Mouse (Mus musculus): Measurements from ENCODE around the gene Bri3.

DNA sequence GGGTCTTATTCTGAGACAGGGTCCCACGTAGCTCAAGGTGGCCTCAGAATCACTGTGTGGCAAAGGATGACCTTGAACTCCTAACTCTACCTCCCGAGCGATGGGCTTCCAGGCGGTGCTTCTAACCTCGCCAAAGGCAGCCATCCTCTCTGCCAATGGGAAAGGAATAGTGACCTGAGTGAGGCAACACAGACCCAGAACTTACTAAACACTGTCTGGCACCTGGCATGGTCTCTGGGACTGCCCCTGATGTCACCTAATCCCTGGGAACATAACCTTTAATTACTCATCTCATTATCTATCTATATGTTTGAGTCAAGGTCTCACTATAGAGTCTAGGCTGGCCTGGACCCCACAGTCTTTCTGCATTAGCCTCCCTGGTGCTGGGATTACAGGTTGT, 24.3 kb upstream of the Bri3 start:
- no peak for TF ChIP-seq POLR2A (IDR thresholded peaks at IDR 0.05; ENCODE audit: extremely low read depth, insufficient read depth, low read length)
- TF ChIP-seq CTCF (IDR thresholded peaks at IDR 0.05; ENCODE audit: low read depth, low read length), result no peak
